ENCODE assay signal across 27 mouse cellular contexts in the genomic region with DNA sequence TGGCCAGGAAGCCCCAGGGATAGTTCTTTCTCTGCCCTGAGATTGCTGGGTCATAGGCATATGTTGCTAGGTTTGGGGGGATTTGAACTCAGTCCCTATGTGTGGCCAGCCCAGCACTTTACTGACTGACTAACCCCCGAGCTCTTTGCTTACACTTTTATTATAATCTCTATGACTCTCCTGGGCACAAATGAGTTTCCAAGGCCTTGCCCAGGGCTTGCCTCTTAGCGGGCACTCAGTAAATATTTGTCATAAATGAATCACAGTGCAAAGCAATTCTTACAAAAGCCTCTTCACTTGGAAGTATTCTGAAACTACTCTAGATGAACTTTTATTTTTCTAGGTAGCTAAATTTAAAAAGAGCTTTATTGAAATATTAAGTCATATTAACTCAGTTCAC. TPM values are rescaled to one million over a fixed set of nuclear protein-coding genes. Genes with fewer than 3 reads are reported as not detected.
DNase-seq lines count a peak whose midpoint lies in the region; ATAC-seq and TF ChIP-seq lines count a peak whose summit lies in the region.
"Had no signal": no experiment of that assay in that cellular context is flagged by ENCODE, and none has a peak within 500 bp of the region (broad histone marks: within the 10 kb centered on the region; RNA-seq: fewer than 3 reads in every experiment).

No protein-coding gene starts in this region.

- no peak overlapping the region for H3K4me3 ChIP-seq in lung, adult 2 months (replicated peaks; ENCODE audit: extremely low read depth, low read depth, low read length)
- H3K4me3 ChIP-seq in layer of hippocampus, adult 2 months = no peak overlapping the region
- H3K4me3 ChIP-seq in intestine, embryonic 16.5 days (ENCODE audit: low read length) = no peak overlapping the region
- H3K4me3 ChIP-seq: forebrain, embryonic 13.5 days; heart, embryonic 12.5 days; heart, embryonic 15.5 days had no signal

- TF ChIP-seq CTCF in lung, adult 2 months (IDR thresholded peaks at IDR 0.05; ENCODE audit: insufficient read depth, low read length) = no peak
- no peak for TF ChIP-seq CTCF in layer of hippocampus, adult 2 months (conservative IDR thresholded peaks at IDR 0.05)

- ATAC-seq in intestine, embryonic 16.5 days = no peak
- ATAC-seq: activated CD4-positive, CD25-positive, alpha-beta regulatory T cell, adult 4 months; forebrain, embryonic 13.5 days; forebrain, embryonic 16.5 days had no signal

- no peak overlapping the region for H3K4me2 ChIP-seq in intestine, embryonic 16.5 days (ENCODE audit: low read depth, low read length)
- H3K4me2 ChIP-seq: heart, embryonic 12.5 days; heart, embryonic 15.5 days had no signal

- no peaks in the 10 kb centered on the region for H3K27me3 ChIP-seq in intestine, embryonic 16.5 days (replicated peaks; ENCODE audit: control insufficient read depth, insufficient read depth, low read length)
- H3K27me3 ChIP-seq: forebrain, embryonic 13.5 days; heart, embryonic 12.5 days; heart, embryonic 15.5 days had no signal

- no peak for TF ChIP-seq POLR2A in lung, adult 2 months (IDR thresholded peaks at IDR 0.05; ENCODE audit: borderline replicate concordance, extremely low read depth, low read depth, low read length)

- H3K9me3 ChIP-seq in intestine, embryonic 16.5 days (ENCODE audit: control insufficient read depth, low read length) = no peaks in the 10 kb centered on the region
- H3K9me3 ChIP-seq: forebrain, embryonic 10.5 days; forebrain, embryonic 13.5 days; heart, embryonic 12.5 days; heart, embryonic 15.5 days had no signal

- H3K4me1 ChIP-seq in lung, adult 2 months (ENCODE audit: control insufficient read depth, insufficient read depth, low read length) = no peaks in the 10 kb centered on the region
- peaks cover 7% of the 10 kb centered on the region for H3K4me1 ChIP-seq in intestine, embryonic 16.5 days (ENCODE audit: control insufficient read depth, insufficient read depth, low read length)
- H3K4me1 ChIP-seq: heart, embryonic 12.5 days had no signal

- peaks cover 4% of the 10 kb centered on the region; the same call in 1 of the 2 replicates for H3K36me3 ChIP-seq in intestine, embryonic 16.5 days (ENCODE audit: control insufficient read depth, insufficient read depth, low read length)
- H3K36me3 ChIP-seq: forebrain, embryonic 10.5 days had no signal

- WGBS in lung, adult 2 months = 65% methylated on average over 2 of the region's 2 CpGs
- 76% methylated on average over 2 of the region's 2 CpGs for WGBS in intestine, embryonic 16.5 days

- no peak overlapping the region for H3K9ac ChIP-seq in intestine, embryonic 16.5 days (ENCODE audit: low read depth, low read length)
- H3K9ac ChIP-seq: heart, embryonic 12.5 days; heart, embryonic 15.5 days; hindbrain, embryonic 14.5 days had no signal

- no peak overlapping the region for H3K27ac ChIP-seq in layer of hippocampus, adult 2 months
- H3K27ac ChIP-seq in intestine, embryonic 16.5 days (ENCODE audit: low read length) = no peak overlapping the region
- H3K27ac ChIP-seq: forebrain, embryonic 13.5 days; heart, embryonic 15.5 days; hindbrain, embryonic 14.5 days had no signal

- peak; percentile 14 to 52 for DNase-seq in adrenal gland, adult (ENCODE audit: inconsistent age in 2 of 2, low spot score in 1 of 2)
- DNase-seq in adrenal gland, postnatal 10 days = no peak
- peak; percentile 64 to 75 for DNase-seq in lung, adult 18-20 months
- DNase-seq in lung, adult 2 months = no peak
- DNase-seq in lung, postnatal 25 days (ENCODE audit: low spot score) = peak; percentile 73
- no peak for DNase-seq in layer of hippocampus, adult 2 months (ENCODE audit: low spot score in 2 of 2)
- DNase-seq in urinary bladder, postnatal 10 days (ENCODE audit: low spot score) = no peak
- DNase-seq: cerebellum, adult 18-20 months; cerebellum, adult 9-10 months; cerebellum, postnatal 14 days; gastrocnemius, postnatal 14 days; heart, adult 11 months; heart, postnatal 10 days; heart, postnatal 4 days had no signal

RNA-seq across cellular contexts. Expression of gene Hsd17b11, which starts 17.8 kb away (rescaled TPM):
- total RNA-seq in adrenal gland, postnatal 10 days (2021) = 10 to 100 TPM; 58.6 to 77.1 TPM
- polyA plus RNA-seq in lung, adult 2 months (2012; rRNA removed) = 39.8 and 53.1 TPM in 2 replicates
- total RNA-seq in layer of hippocampus, adult 2 months (2021) = 10 to 100 TPM; 48.0 to 53.9 TPM
- 10.6 and 10.7 TPM in 2 replicates for polyA plus RNA-seq in intestine, embryonic 16.5 days (2015; fragmentation: Nextera tagmentation; extraction: Ambion mirVana)

RNA-seq across cellular contexts. Expression of gene Hsd17b13, which starts 26.7 kb away (rescaled TPM):
- total RNA-seq in adrenal gland, postnatal 10 days (2021) = 100 to 1,000 TPM in 1 of 2 experiments, 10 to 100 TPM in 1; 59.3 to 169 TPM
- polyA plus RNA-seq in lung, adult 2 months (2012; rRNA removed) = 0.14 TPM in 1 of 2 replicates, not detected in the other
- total RNA-seq in layer of hippocampus, adult 2 months (2021) = not detected
- 36.9 and 49.5 TPM in 2 replicates for polyA plus RNA-seq in intestine, embryonic 16.5 days (2015; fragmentation: Nextera tagmentation; extraction: Ambion mirVana)
- total RNA-seq: adrenal gland, adult 18-20 months; ES-E14; gastrocnemius, postnatal 14 days; heart, adult 8-10 months; heart, postnatal 10 days had no signal
- polyA plus RNA-seq: activated CD4-positive, CD25-positive, alpha-beta regulatory T cell, adult 4 months; embryonic facial prominence, embryonic 11.5 days; forebrain, embryonic 10.5 days; forebrain, embryonic 13.5 days; forebrain, embryonic 16.5 days; heart, embryonic 12.5 days; heart, embryonic 15.5 days; hindbrain, embryonic 11.5 days; hindbrain, embryonic 14.5 days had no signal

RNA-seq across cellular contexts. Expression of gene Nudt9, which starts 42.2 kb away (rescaled TPM):
- 10 to 100 TPM; 52.0 to 53.2 TPM for total RNA-seq in adrenal gland, postnatal 10 days (2021)
- polyA plus RNA-seq in lung, adult 2 months (2012; rRNA removed) = 51.1 and 61.6 TPM in 2 replicates
- total RNA-seq in layer of hippocampus, adult 2 months (2021) = 10 to 100 TPM; 66.4 to 71.5 TPM
- polyA plus RNA-seq in intestine, embryonic 16.5 days (2015; fragmentation: Nextera tagmentation; extraction: Ambion mirVana) = 61.0 and 61.8 TPM in 2 replicates

Comparison
In these comparisons a context has a peak if more than half of its experiments do, and no peak if none do; other contexts are left out.
1. DNase-seq: peak in adrenal gland, adult (2 of 2), lung, adult 18-20 months (2 of 2) and lung, postnatal 25 days (single experiment); none in adrenal gland, postnatal 10 days (single experiment), lung, adult 2 months (single experiment), layer of hippocampus, adult 2 months (0 of 2) and urinary bladder, postnatal 10 days (single experiment).
2. RNA of gene Hsd17b13, which starts 26.7 kb away (total RNA-seq): 59.3 to 169 TPM in adrenal gland, postnatal 10 days; not detected in layer of hippocampus, adult 2 months; every median in the first group is over 10 times any median in the second.